In the genomic region with DNA sequence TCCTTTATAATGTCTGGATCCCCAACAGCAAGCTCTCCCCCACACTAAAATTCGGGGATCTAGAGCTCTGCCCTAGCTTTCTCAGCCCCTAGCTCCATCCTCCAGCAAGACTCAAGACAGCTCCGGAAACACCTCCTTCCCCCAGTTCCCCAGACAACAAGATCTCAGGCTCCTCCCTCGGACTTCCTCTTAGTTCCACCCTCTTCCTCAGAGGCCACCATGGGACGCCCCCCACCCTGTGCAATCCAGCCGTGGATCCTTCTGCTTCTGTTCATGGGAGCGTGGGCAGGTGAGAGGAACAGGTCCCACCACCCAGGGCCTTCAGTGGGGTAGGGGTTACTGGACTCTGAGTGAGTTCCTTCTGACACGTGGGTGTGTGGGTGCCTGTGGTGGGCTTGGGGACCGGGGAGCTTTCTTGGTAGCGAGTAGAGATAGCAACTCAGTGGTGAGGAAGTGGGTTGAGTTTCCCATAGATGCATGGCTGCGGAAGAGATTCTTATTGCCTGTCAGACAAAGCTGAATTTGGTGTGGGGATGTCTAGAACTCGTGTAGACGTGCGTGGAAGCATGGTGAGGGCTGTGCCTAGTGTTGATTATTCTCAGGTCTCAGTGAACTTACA, we compare ENCODE assay signal across 8 mouse cellular contexts. TPM values are rescaled to one million over a fixed set of nuclear protein-coding genes. Genes with fewer than 3 reads are reported as not detected.
DNase-seq lines count a peak whose midpoint lies in the region; ATAC-seq and TF ChIP-seq lines count a peak whose summit lies in the region.

No protein-coding gene starts in this region.

- H3K4me3 ChIP-seq in gastrocnemius, adult 2 months: peak overlapping the region; percentile 72
- peak overlapping the region; percentile 46 for H3K4me3 ChIP-seq in forebrain, embryonic 12.5 days (replicated peaks)
- peak overlapping the region; percentile 45 for H3K4me3 ChIP-seq in intestine, embryonic 15.5 days (replicated peaks)

- H3K9ac ChIP-seq in forebrain, embryonic 12.5 days: no peak overlapping the region
- H3K9ac ChIP-seq in intestine, embryonic 15.5 days: peak overlapping the region; percentile 24; the same call in 1 of the 2 replicates

- peaks cover 49% of the 10 kb centered on the region for H3K27me3 ChIP-seq in forebrain, embryonic 12.5 days
- H3K27me3 ChIP-seq in intestine, embryonic 15.5 days (replicated peaks): no peaks in the 10 kb centered on the region; the same call in 1 of the 2 replicates

- 0 out of 2 replicates have a peak, but pooled peaks have one; percentile 4 for ATAC-seq in forebrain, embryonic 12.5 days (ENCODE audit: low FRiP score)
- peak; percentile 27; the same call in 1 of the 2 replicates for ATAC-seq in intestine, embryonic 15.5 days
- ATAC-seq in megakaryocyte, adult 5-6 weeks (ENCODE audit: poor library complexity, severe bottlenecking): peak; percentile 70

- H3K27ac ChIP-seq in gastrocnemius, adult 2 months: peak overlapping the region; percentile 38
- no peak overlapping the region for H3K27ac ChIP-seq in forebrain, embryonic 12.5 days
- H3K27ac ChIP-seq in intestine, embryonic 15.5 days: no peak overlapping the region

- no peaks in the 10 kb centered on the region for H3K36me3 ChIP-seq in forebrain, embryonic 12.5 days (replicated peaks)
- H3K36me3 ChIP-seq in intestine, embryonic 15.5 days: no peaks in the 10 kb centered on the region

- WGBS in forebrain, embryonic 12.5 days: 39% methylated on average over 13 of the region's 13 CpGs
- WGBS in intestine, embryonic 15.5 days: 34% methylated on average over 13 of the region's 13 CpGs

- peaks cover 14% of the 10 kb centered on the region for H3K4me1 ChIP-seq in forebrain, embryonic 12.5 days
- H3K4me1 ChIP-seq in intestine, embryonic 15.5 days (replicated peaks): 0 out of 2 replicates have a peak, but pooled peaks cover 5% of the 10 kb centered on the region

- DNase-seq in gastrocnemius, adult 2 months: no peak
- DNase-seq in gastrocnemius, adult 8-10 months (ENCODE audit: low spot score in 2 of 2): no peak
- DNase-seq in thymus, postnatal 36 days: peak; percentile 48 to 54
- no peak for DNase-seq in cerebellum, adult 9-11 months
- no peak for DNase-seq in cerebellum, postnatal 10 days

- intact Hi-C loops in gastrocnemius, adult 2 months (cut with DNase I): no loop called here

- no peaks in the 10 kb centered on the region for H3K9me3 ChIP-seq in forebrain, embryonic 12.5 days
- H3K9me3 ChIP-seq in intestine, embryonic 15.5 days: no peaks in the 10 kb centered on the region

- peak overlapping the region; percentile 79 for H3K4me2 ChIP-seq in forebrain, embryonic 12.5 days
- peak overlapping the region; percentile 84 for H3K4me2 ChIP-seq in intestine, embryonic 15.5 days (replicated peaks)

- TF ChIP-seq CTCF in gastrocnemius, adult 2 months (IDR thresholded peaks at IDR 0.05): no peak

RNA-seq across cellular contexts. Expression of a gene that starts 0.6 kb away (rescaled TPM):
- total RNA-seq in gastrocnemius, adult 2 months (2021): 1 to 10 TPM; 1.7 to 2.5 TPM
- total RNA-seq in gastrocnemius, adult 8-10 months (2022): 1 to 10 TPM in 2 of 4 experiments, under 1 TPM in 2; 0.63 to 1.7 (median 0.95) TPM
- 5.0 and 5.3 TPM in 2 replicates for polyA plus RNA-seq in forebrain, embryonic 12.5 days (2016; fragmentation: Nextera tagmentation; extraction: Ambion mirVana)
- 14.5 and 15.1 TPM in 2 replicates for polyA plus RNA-seq in intestine, embryonic 15.5 days (2015; fragmentation: Nextera tagmentation; extraction: Ambion mirVana)
- 10.4 and 13.7 TPM in 2 replicates for total RNA-seq in megakaryocyte, adult 5-6 weeks (2015)
- 5.0 and 10.2 TPM in 2 replicates for total RNA-seq in megakaryocyte, adult 5-6 weeks (2017)

RNA-seq across cellular contexts. Expression of a gene that starts 6.3 kb away (rescaled TPM):
- not detected for total RNA-seq in gastrocnemius, adult 2 months (2021)
- total RNA-seq in gastrocnemius, adult 8-10 months (2022): not detected
- not detected in 2 replicates for polyA plus RNA-seq in forebrain, embryonic 12.5 days (2016; fragmentation: Nextera tagmentation; extraction: Ambion mirVana)
- polyA plus RNA-seq in intestine, embryonic 15.5 days (2015; fragmentation: Nextera tagmentation; extraction: Ambion mirVana): not detected in 2 replicates
- total RNA-seq in megakaryocyte, adult 5-6 weeks (2015): not detected in 2 replicates
- total RNA-seq in megakaryocyte, adult 5-6 weeks (2017): not detected in 2 replicates

RNA-seq across cellular contexts. Expression of a gene that starts 13.1 kb away (rescaled TPM):
- not detected for total RNA-seq in gastrocnemius, adult 2 months (2021)
- total RNA-seq in gastrocnemius, adult 8-10 months (2022): not detected
- polyA plus RNA-seq in forebrain, embryonic 12.5 days (2016; fragmentation: Nextera tagmentation; extraction: Ambion mirVana): not detected in 2 replicates
- polyA plus RNA-seq in intestine, embryonic 15.5 days (2015; fragmentation: Nextera tagmentation; extraction: Ambion mirVana): not detected in 2 replicates
- total RNA-seq in megakaryocyte, adult 5-6 weeks (2015): not detected in 2 replicates
- total RNA-seq in megakaryocyte, adult 5-6 weeks (2017): not detected in 2 replicates

RNA-seq across cellular contexts. Expression of a gene that starts 17.1 kb away (rescaled TPM):
- total RNA-seq in gastrocnemius, adult 2 months (2021): 1 to 10 TPM in 1 of 2 experiments, under 1 TPM in 1; 0.69 to 1.4 TPM
- total RNA-seq in gastrocnemius, adult 8-10 months (2022): under 1 TPM; 0.27 to 0.53 (median 0.31) TPM
- polyA plus RNA-seq in forebrain, embryonic 12.5 days (2016; fragmentation: Nextera tagmentation; extraction: Ambion mirVana): 0.28 TPM in 1 of 2 replicates, not detected in the other
- polyA plus RNA-seq in intestine, embryonic 15.5 days (2015; fragmentation: Nextera tagmentation; extraction: Ambion mirVana): 3.0 and 3.4 TPM in 2 replicates
- total RNA-seq in megakaryocyte, adult 5-6 weeks (2015): not detected in 2 replicates
- total RNA-seq in megakaryocyte, adult 5-6 weeks (2017): not detected in 2 replicates

RNA-seq across cellular contexts. Expression of a gene that starts 23.5 kb away (rescaled TPM):
- total RNA-seq in gastrocnemius, adult 2 months (2021): under 1 TPM in 1 of 2 experiments, not detected in 1; 0.41 TPM
- under 1 TPM in 1 of 4 experiments, not detected in 3; 0.40 TPM for total RNA-seq in gastrocnemius, adult 8-10 months (2022)
- polyA plus RNA-seq in forebrain, embryonic 12.5 days (2016; fragmentation: Nextera tagmentation; extraction: Ambion mirVana): not detected in 2 replicates
- polyA plus RNA-seq in intestine, embryonic 15.5 days (2015; fragmentation: Nextera tagmentation; extraction: Ambion mirVana): 0.46 and 0.58 TPM in 2 replicates
- not detected in 2 replicates for total RNA-seq in megakaryocyte, adult 5-6 weeks (2015)
- total RNA-seq in megakaryocyte, adult 5-6 weeks (2017): not detected in 2 replicates

Comparison
In these comparisons a context has a peak if more than half of its experiments do, and no peak if none do; other contexts are left out.
1. DNase-seq: peak in thymus, postnatal 36 days (2 of 2); none in gastrocnemius, adult 2 months (single experiment), gastrocnemius, adult 8-10 months (0 of 2), cerebellum, adult 9-11 months (single experiment) and cerebellum, postnatal 10 days (0 of 2).
2. ATAC-seq: peak in every context shown above with its lines; median percentile 70 in megakaryocyte, adult 5-6 weeks; 27 in intestine, embryonic 15.5 days; 4 in forebrain, embryonic 12.5 days.
3. Peak in every context shown above with its lines, with median percentiles within 50 percentile points of each other: H3K4me3 ChIP-seq.